Mouse (Mus musculus): ENCODE results near the gene Cdk8.

Cdk8 gene

DNA sequence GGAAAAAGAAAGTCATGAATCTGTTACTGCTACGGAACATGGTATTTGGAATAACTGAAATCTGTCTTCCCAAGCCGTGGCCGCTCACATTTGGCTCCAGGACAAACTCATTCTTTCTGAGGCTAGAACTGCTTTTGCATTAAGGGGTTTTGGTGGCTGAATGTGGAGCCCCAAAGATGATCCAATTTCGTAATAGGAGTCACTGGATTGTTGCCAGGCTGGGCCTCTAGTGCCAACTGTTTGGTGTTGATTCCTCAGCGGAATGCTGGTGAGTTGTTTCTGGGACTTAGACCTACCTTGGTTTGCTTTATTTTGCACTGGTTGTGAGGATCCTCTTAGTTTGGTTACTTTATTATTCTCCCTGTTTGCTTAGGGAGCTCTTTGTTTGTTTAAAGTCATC lies 7.2 kb upstream of the Cdk8 start:
- H3K4me3 ChIP-seq (replicated peaks; ENCODE audit: low read length), result no peak overlapping the region
- TF ChIP-seq CTCF (conservative IDR thresholded peaks at IDR 0.05; ENCODE audit: low read length), result no peak
- TF ChIP-seq NANOG (IDR thresholded peaks at IDR 0.05; ENCODE audit: borderline replicate concordance, low read length), result no peak
- no peak for TF ChIP-seq POU5F1 (IDR thresholded peaks at IDR 0.05; ENCODE audit: borderline replicate concordance, low read length)
- H3K36me3 ChIP-seq (ENCODE audit: insufficient read depth, low read length), result peaks cover 8% of the 10 kb centered on the region
- H3K27me3 ChIP-seq (ENCODE audit: insufficient read depth, low read length), result peaks cover 5% of the 10 kb centered on the region
- H3K4me1 ChIP-seq (replicated peaks; ENCODE audit: low read depth, low read length), result peaks cover 15% of the 10 kb centered on the region
- no peaks in the 10 kb centered on the region for H3K9me3 ChIP-seq (ENCODE audit: low read length)

GRCm38 (mm10) chr5:146227496-146227895 lies 3.5 kb upstream of the Cdk8 start:
- Histone ChIP-seq H3K36me3 (ENCODE audit: insufficient read depth, low read length) (no peaks in the 10 kb centered on the region), H3K4me1 (replicated peaks; ENCODE audit: low read depth, low read length) (peaks cover 13% of the 10 kb centered on the region), H3K9me3 (ENCODE audit: low read length) (no peaks in the 10 kb centered on the region), H3K4me3 (replicated peaks; ENCODE audit: low read length) (no peak overlapping the region), H3K27me3 (ENCODE audit: insufficient read depth, low read length) (peaks cover 5% of the 10 kb centered on the region)
- no peak for TF ChIP-seq NANOG (IDR thresholded peaks at IDR 0.05; ENCODE audit: borderline replicate concordance, low read length)
- no peak for TF ChIP-seq POU5F1 (IDR thresholded peaks at IDR 0.05; ENCODE audit: borderline replicate concordance, low read length)
- no peak for TF ChIP-seq CTCF (conservative IDR thresholded peaks at IDR 0.05; ENCODE audit: low read length)

DNA sequence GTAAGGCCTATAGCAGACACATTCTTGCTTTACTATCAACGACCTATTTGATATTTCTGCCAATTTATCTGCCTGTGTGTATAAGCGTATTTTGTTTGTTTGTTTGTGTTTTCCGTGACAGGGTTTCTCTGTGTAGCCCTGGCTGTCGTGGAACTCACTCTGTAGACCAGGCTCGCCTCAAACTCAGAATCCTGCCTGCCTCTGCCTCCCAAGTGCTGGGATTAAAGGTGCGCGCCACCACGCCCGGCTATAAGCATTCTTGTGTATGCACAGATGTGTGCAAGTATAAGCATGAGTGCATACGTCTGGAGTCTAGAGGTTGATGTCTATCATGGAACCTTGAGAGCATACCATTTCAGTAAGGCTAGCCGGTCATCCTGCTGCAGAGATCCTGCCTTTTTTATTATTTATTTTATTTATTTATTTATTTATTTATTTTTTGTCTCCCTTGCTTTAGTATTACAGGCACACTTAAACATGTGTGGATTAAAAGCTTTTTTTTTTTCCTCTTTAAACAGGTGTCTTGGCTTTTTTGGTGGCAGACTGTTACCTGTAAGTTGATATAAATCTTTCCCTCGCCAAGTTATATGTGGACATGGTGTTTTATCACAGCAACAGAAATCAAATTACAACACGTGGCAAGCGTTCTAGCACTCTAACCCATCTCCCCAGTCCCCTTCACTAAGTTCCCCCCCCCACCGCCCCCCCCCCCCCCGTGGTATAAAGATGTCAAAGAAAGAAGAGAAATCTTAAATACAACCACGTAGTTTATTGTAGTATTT lies 970 bp upstream of the Cdk8 start:
- Histone ChIP-seq H3K4me3 (replicated peaks; ENCODE audit: low read length) (peak overlapping the region; percentile 88), H3K4me1 (replicated peaks; ENCODE audit: low read depth, low read length) (peaks cover 20% of the 10 kb centered on the region), H3K27me3 (ENCODE audit: insufficient read depth, low read length) (peaks cover 3% of the 10 kb centered on the region), H3K9me3 (ENCODE audit: low read length) (no peaks in the 10 kb centered on the region), H3K36me3 (ENCODE audit: insufficient read depth, low read length) (no peaks in the 10 kb centered on the region)
- TF ChIP-seq POU5F1 (IDR thresholded peaks at IDR 0.05; ENCODE audit: borderline replicate concordance, low read length), result no peak
- no peak for TF ChIP-seq CTCF (conservative IDR thresholded peaks at IDR 0.05; ENCODE audit: low read length)
- no peak for TF ChIP-seq NANOG (IDR thresholded peaks at IDR 0.05; ENCODE audit: borderline replicate concordance, low read length)

DNA sequence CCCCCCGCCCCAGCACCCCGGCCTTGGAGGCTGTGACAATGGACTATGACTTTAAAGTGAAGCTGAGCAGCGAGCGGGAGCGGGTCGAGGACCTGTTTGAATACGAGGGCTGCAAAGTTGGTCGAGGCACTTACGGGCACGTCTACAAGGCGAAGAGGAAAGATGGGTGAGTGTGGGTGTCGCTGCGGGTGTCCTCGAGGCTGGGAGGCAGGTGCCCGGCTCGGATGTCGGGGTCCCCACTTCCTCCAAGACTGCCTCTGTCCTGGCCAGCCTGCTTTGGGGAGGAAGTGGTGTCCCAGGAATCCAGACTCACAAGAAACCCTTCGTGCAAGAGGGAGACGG lies 596 bp downstream of the Cdk8 start:
- TF ChIP-seq NANOG (IDR thresholded peaks at IDR 0.05; ENCODE audit: borderline replicate concordance, low read length), result no peak
- TF ChIP-seq CTCF (conservative IDR thresholded peaks at IDR 0.05; ENCODE audit: low read length), result no peak
- TF ChIP-seq POU5F1 (IDR thresholded peaks at IDR 0.05; ENCODE audit: borderline replicate concordance, low read length), result no peak
- H3K4me3 ChIP-seq (replicated peaks; ENCODE audit: low read length), result peak overlapping the region; percentile 88
- H3K9me3 ChIP-seq (ENCODE audit: low read length), result no peaks in the 10 kb centered on the region
- H3K27me3 ChIP-seq (ENCODE audit: insufficient read depth, low read length), result peaks cover 3% of the 10 kb centered on the region; the same call in 1 of the 2 replicates
- H3K4me1 ChIP-seq (replicated peaks; ENCODE audit: low read depth, low read length), result peaks cover 26% of the 10 kb centered on the region
- peaks cover 5% of the 10 kb centered on the region; the same call in 1 of the 2 replicates for H3K36me3 ChIP-seq (ENCODE audit: insufficient read depth, low read length)

DNA sequence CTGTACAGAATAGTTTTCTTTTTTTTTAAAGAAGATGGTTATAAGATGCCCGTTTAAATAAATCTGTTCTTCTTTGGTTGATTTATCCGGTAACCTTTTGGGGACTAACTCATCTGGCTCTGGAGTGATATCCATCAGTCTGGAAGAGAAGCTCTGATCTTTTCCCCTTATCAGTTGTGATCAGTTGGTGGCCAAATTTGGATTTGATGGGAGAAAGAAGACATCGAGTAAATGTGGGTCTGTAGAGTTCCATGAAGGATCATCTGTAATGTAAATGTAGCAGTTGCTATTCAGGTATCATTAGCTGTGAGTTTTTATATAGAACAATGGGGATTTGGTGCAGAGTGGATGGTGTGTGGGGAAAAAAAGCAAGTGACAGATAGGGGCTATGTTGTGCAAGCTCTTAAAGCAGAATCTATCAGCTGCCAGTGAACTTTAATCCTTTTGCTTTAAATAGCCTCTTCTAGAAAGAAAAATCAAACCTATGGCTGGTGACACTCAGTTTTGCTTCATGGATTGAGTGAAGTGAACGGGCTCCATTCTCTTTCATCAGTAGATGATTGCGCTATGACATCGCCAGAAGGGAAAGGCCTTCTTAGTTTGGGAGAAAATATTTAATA lies 1.1 kb downstream of the Cdk8 start:
- TF ChIP-seq POU5F1 (IDR thresholded peaks at IDR 0.05; ENCODE audit: borderline replicate concordance, low read length), result no peak
- no peak for TF ChIP-seq CTCF (conservative IDR thresholded peaks at IDR 0.05; ENCODE audit: low read length)
- TF ChIP-seq NANOG (IDR thresholded peaks at IDR 0.05; ENCODE audit: borderline replicate concordance, low read length), result no peak
- Histone ChIP-seq H3K36me3 (ENCODE audit: insufficient read depth, low read length) (peaks cover 5% of the 10 kb centered on the region; the same call in 1 of the 2 replicates), H3K4me3 (replicated peaks; ENCODE audit: low read length) (peak overlapping the region; percentile 88), H3K4me1 (replicated peaks; ENCODE audit: low read depth, low read length) (peaks cover 32% of the 10 kb centered on the region), H3K9me3 (ENCODE audit: low read length) (no peaks in the 10 kb centered on the region), H3K27me3 (ENCODE audit: insufficient read depth, low read length) (peaks cover 3% of the 10 kb centered on the region; the same call in 1 of the 2 replicates)

DNA sequence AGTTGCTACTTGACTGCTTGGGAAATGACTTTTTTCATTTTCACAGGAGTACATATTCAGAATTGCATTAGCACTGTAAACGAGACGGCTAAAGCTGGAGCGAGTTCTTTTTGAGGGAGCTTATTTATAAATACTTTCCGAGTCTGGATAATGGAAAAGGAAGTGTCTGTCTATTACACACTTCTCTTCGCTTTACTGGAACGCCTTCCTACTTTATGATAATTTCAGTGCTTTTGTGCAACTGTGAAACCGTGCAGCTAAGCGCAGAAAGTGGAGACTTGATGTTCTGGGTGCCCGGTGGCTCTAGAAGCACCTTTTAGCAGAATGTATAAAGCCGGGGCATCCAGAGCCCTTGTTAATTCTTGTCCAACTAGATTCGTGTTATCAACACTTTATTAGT lies 1.8 kb downstream of the Cdk8 start:
- no peak for TF ChIP-seq NANOG (IDR thresholded peaks at IDR 0.05; ENCODE audit: borderline replicate concordance, low read length)
- TF ChIP-seq CTCF (conservative IDR thresholded peaks at IDR 0.05; ENCODE audit: low read length), result no peak
- TF ChIP-seq POU5F1 (IDR thresholded peaks at IDR 0.05; ENCODE audit: borderline replicate concordance, low read length), result no peak
- no peaks in the 10 kb centered on the region for H3K9me3 ChIP-seq (ENCODE audit: low read length)
- peaks cover 5% of the 10 kb centered on the region; the same call in 1 of the 2 replicates for H3K36me3 ChIP-seq (ENCODE audit: insufficient read depth, low read length)
- H3K4me1 ChIP-seq (replicated peaks; ENCODE audit: low read depth, low read length), result peaks cover 32% of the 10 kb centered on the region
- H3K4me3 ChIP-seq (replicated peaks; ENCODE audit: low read length), result no peak overlapping the region
- peaks cover 3% of the 10 kb centered on the region; the same call in 1 of the 2 replicates for H3K27me3 ChIP-seq (ENCODE audit: insufficient read depth, low read length)

DNA sequence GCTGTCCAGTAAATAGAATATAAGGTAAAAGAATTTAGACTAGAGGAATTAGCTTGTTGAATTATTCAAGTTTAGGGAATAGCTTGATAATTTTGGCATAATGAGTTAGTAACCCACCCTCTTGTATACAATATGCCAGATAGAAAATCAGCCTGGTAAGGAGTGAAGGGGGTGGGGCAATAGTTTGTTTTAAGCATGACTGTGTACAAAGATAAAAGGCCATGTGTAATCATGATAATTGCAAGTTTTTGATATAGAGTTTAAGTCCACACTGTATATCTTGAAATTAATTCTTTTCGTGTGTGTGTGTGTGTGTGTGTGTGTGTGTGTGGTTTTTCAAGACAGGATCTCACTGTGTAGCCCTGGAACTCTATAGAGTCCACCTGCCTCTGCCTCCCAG lies 3.3 kb downstream of the Cdk8 start:
- TF ChIP-seq POU5F1 (IDR thresholded peaks at IDR 0.05; ENCODE audit: borderline replicate concordance, low read length) (no peak), NANOG (IDR thresholded peaks at IDR 0.05; ENCODE audit: borderline replicate concordance, low read length) (no peak), CTCF (conservative IDR thresholded peaks at IDR 0.05; ENCODE audit: low read length) (no peak)
- peaks cover 10% of the 10 kb centered on the region for H3K36me3 ChIP-seq (ENCODE audit: insufficient read depth, low read length)
- peaks cover 36% of the 10 kb centered on the region for H3K4me1 ChIP-seq (replicated peaks; ENCODE audit: low read depth, low read length)
- H3K9me3 ChIP-seq (ENCODE audit: low read length), result no peaks in the 10 kb centered on the region
- H3K4me3 ChIP-seq (replicated peaks; ENCODE audit: low read length), result no peak overlapping the region
- H3K27me3 ChIP-seq (ENCODE audit: insufficient read depth, low read length), result peaks cover 3% of the 10 kb centered on the region; the same call in 1 of the 2 replicates

DNA sequence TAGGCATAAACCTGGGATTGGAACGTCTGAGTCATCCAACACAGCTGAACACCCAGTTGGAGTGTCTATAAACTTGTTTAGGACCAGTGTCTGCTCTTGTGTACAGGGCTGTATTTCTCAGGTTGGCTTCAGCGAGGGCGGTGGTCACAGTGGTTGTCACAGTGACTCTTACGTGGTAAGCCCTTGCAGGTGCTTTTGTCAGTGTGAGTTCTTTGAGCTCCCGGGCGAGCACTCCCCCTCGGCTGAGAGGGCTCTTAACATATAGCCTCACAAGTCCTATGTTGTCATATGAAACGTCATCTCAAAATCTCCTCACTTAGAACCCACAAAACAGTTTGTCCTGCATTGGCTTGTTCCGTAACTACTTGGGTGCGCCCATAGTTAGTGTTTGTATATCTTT lies 7.2 kb downstream of the Cdk8 start:
- Histone ChIP-seq H3K27me3 (ENCODE audit: insufficient read depth, low read length) (no peaks in the 10 kb centered on the region), H3K4me3 (replicated peaks; ENCODE audit: low read length) (no peak overlapping the region), H3K9me3 (ENCODE audit: low read length) (no peaks in the 10 kb centered on the region), H3K36me3 (ENCODE audit: insufficient read depth, low read length) (peaks cover 10% of the 10 kb centered on the region), H3K4me1 (replicated peaks; ENCODE audit: low read depth, low read length) (peaks cover 23% of the 10 kb centered on the region)
- TF ChIP-seq POU5F1 (IDR thresholded peaks at IDR 0.05; ENCODE audit: borderline replicate concordance, low read length) (no peak), CTCF (conservative IDR thresholded peaks at IDR 0.05; ENCODE audit: low read length) (no peak), NANOG (IDR thresholded peaks at IDR 0.05; ENCODE audit: borderline replicate concordance, low read length) (no peak)
